Mouse (Mus musculus): ENCODE results near the gene Vmn2r96. TPM values are rescaled to one million over a fixed set of nuclear protein-coding genes. Genes with fewer than 3 reads are reported as not detected.
"Not testable (repeated sequence)": the region's sequence is repeated elsewhere in the genome, so short reads cannot be mapped to it uniquely, and the experiment has no call there.

Vmn2r96 gene
- polyA plus RNA-seq (2012; rRNA removed): 0.06 and 0.07 TPM in 2 replicates

- not testable (repeated sequence) for H3K27me3 ChIP-seq (ENCODE audit: control insufficient read depth, insufficient read depth, low read length); H3K4me3 ChIP-seq (ENCODE audit: control insufficient read depth, insufficient read depth, low read length); H3K4me1 ChIP-seq (replicated peaks; ENCODE audit: control insufficient read depth, insufficient read depth, low read length); DNase-seq; H3K36me3 ChIP-seq (ENCODE audit: control insufficient read depth, insufficient read depth, low read length); H3K27ac ChIP-seq (ENCODE audit: control insufficient read depth, insufficient read depth, low read length)
- WGBS: 96% methylated on average over 1 of the region's 1 CpGs
These were observed at the start of gene Vmn2r96 for GRCm38 (mm10) chr17:18572851-18573250. Gene Vmn2r96 (plus strand): TSS chr17:18573151.

DNA sequence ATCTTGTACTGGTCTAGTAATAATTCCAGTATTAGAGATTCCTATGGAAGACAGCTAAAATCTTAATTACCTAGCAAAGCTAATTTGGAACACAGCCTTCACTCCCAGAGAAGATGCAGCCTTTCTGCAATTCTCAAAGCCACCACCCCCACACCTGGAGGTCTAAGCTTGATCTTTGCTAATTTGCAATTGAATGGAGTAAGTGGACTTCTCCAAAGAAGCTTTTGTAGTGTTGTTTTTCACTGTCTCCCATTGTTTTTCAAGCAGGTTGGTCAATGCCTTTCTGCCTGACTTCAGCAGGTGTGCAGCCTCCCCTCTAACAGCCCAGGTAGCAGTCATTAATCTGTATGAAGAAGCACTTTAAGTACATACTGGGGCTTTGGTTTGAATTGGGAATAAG, 49.6 kb upstream of the Vmn2r96 start:
- Histone ChIP-seq H3K27me3 (ENCODE audit: control insufficient read depth, insufficient read depth, low read length) (no peaks in the 10 kb centered on the region), H3K4me1 (replicated peaks; ENCODE audit: control insufficient read depth, insufficient read depth, low read length) (no peaks in the 10 kb centered on the region), H3K36me3 (ENCODE audit: control insufficient read depth, insufficient read depth, low read length) (no peaks in the 10 kb centered on the region), H3K4me3 (ENCODE audit: control insufficient read depth, insufficient read depth, low read length) (no peak overlapping the region), H3K27ac (ENCODE audit: control insufficient read depth, insufficient read depth, low read length) (no peak overlapping the region)
- DNase-seq: no peak
- TF ChIP-seq CTCF (IDR thresholded peaks at IDR 0.05; ENCODE audit: borderline replicate concordance, control insufficient read depth, extremely low read depth, insufficient read depth, low read length, poor library complexity): no peak
- TF ChIP-seq POLR2A (IDR thresholded peaks at IDR 0.05; ENCODE audit: control insufficient read depth, extremely low read depth, insufficient read depth, low read length, poor library complexity): no peak

GRCm38 (mm10) chr17:18523991-18524390, 49.0 kb upstream of the Vmn2r96 start:
- WGBS: 80% methylated on average over 1 of the region's 1 CpGs
- Histone ChIP-seq H3K4me1 (replicated peaks; ENCODE audit: control insufficient read depth, insufficient read depth, low read length) (no peaks in the 10 kb centered on the region), H3K27ac (ENCODE audit: control insufficient read depth, insufficient read depth, low read length) (no peak overlapping the region), H3K27me3 (ENCODE audit: control insufficient read depth, insufficient read depth, low read length) (no peaks in the 10 kb centered on the region), H3K36me3 (ENCODE audit: control insufficient read depth, insufficient read depth, low read length) (no peaks in the 10 kb centered on the region), H3K4me3 (ENCODE audit: control insufficient read depth, insufficient read depth, low read length) (no peak overlapping the region)
- no peak for DNase-seq
- no peak for TF ChIP-seq POLR2A (IDR thresholded peaks at IDR 0.05; ENCODE audit: control insufficient read depth, extremely low read depth, insufficient read depth, low read length, poor library complexity)
- no peak for TF ChIP-seq CTCF (IDR thresholded peaks at IDR 0.05; ENCODE audit: borderline replicate concordance, control insufficient read depth, extremely low read depth, insufficient read depth, low read length, poor library complexity)

DNA sequence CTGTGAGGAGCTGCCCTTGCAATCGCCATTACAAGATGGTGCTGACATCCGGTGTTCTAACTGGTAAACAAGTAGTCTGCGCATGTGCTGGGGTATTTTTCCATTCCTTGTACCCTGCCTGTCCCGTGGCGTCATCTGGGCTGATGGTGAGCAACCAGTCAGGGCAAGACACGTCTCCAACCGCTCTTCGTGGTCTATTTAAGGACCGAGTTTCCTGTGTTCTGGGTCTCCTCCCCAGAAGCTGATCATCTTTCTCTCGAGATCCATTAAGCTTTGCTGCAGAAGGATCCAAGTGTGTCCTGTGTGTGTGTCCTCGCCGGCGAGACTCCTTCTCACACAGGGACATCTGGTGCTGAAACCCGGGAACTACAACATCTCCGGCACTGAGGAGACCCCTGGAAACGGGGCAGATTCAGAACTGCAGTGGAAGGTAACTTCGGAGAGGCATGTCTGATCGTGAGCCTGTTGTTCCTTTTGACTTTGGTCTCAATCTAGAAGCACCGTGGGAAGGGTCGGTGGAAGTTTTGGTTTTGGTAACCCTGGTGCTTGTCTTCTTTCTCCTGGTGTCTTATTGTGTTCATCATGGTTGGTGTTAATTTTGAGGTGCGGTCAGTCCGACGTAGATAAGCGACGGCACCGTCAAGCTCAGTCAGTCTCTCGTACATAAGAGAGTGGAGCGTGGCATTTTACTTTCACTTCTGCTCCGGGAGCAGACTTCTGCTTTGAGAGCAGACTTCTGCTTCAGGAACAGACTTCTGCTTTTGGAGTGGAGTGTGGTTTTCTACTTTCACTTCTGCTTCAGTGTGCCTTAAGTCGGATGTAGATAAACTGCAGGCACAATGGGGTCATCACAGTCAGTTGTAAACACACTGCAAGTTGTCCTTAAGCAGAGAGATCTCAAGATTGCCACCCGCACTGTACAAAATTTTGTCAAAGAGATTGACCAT, 14.5 kb upstream of the Vmn2r96 start:
- peak; percentile 11 for DNase-seq
- H3K27me3 ChIP-seq (ENCODE audit: control insufficient read depth, insufficient read depth, low read length); H3K36me3 ChIP-seq (ENCODE audit: control insufficient read depth, insufficient read depth, low read length); H3K4me1 ChIP-seq (replicated peaks; ENCODE audit: control insufficient read depth, insufficient read depth, low read length): not testable (repeated sequence)
- Histone ChIP-seq H3K27ac (ENCODE audit: control insufficient read depth, insufficient read depth, low read length) (peak overlapping the region; percentile 92), H3K4me3 (ENCODE audit: control insufficient read depth, insufficient read depth, low read length) (peak overlapping the region; percentile 49)
- 68% methylated on average over 31 of the region's 31 CpGs for WGBS

GRCm38 (mm10) chr17:18566186-18566585, 6.8 kb upstream of the Vmn2r96 start:
- not testable (repeated sequence) for H3K27ac ChIP-seq (ENCODE audit: control insufficient read depth, insufficient read depth, low read length); DNase-seq; H3K27me3 ChIP-seq (ENCODE audit: control insufficient read depth, insufficient read depth, low read length); H3K4me3 ChIP-seq (ENCODE audit: control insufficient read depth, insufficient read depth, low read length); H3K4me1 ChIP-seq (replicated peaks; ENCODE audit: control insufficient read depth, insufficient read depth, low read length); H3K36me3 ChIP-seq (ENCODE audit: control insufficient read depth, insufficient read depth, low read length)
- WGBS: 92% methylated on average over 17 of the region's 17 CpGs

GRCm38 (mm10) chr17:18615151-18615550, 42.2 kb downstream of the Vmn2r96 start:
- not testable (repeated sequence) for H3K27me3 ChIP-seq (ENCODE audit: control insufficient read depth, insufficient read depth, low read length)

GRCm38 (mm10) chr17:18626532-18626931, 53.6 kb downstream of the Vmn2r96 start:
- H3K4me3 ChIP-seq (ENCODE audit: control insufficient read depth, insufficient read depth, low read length): no peak overlapping the region
- H3K27ac ChIP-seq (ENCODE audit: control insufficient read depth, insufficient read depth, low read length): no peak overlapping the region
- no peak for DNase-seq
- no peak for TF ChIP-seq POLR2A (IDR thresholded peaks at IDR 0.05; ENCODE audit: control insufficient read depth, extremely low read depth, insufficient read depth, low read length, poor library complexity)
- no peak for TF ChIP-seq CTCF (IDR thresholded peaks at IDR 0.05; ENCODE audit: borderline replicate concordance, control insufficient read depth, extremely low read depth, insufficient read depth, low read length, poor library complexity)
- no peaks in the 10 kb centered on the region for H3K36me3 ChIP-seq (ENCODE audit: control insufficient read depth, insufficient read depth, low read length)
- no peaks in the 10 kb centered on the region for H3K4me1 ChIP-seq (replicated peaks; ENCODE audit: control insufficient read depth, insufficient read depth, low read length)
- no peaks in the 10 kb centered on the region for H3K27me3 ChIP-seq (ENCODE audit: control insufficient read depth, insufficient read depth, low read length)

More at GRCm38 (mm10) chr17:18615151-18615550, 42.2 kb downstream of the Vmn2r96 start:
- H3K36me3 ChIP-seq (ENCODE audit: control insufficient read depth, insufficient read depth, low read length); H3K4me1 ChIP-seq (replicated peaks; ENCODE audit: control insufficient read depth, insufficient read depth, low read length); H3K27ac ChIP-seq (ENCODE audit: control insufficient read depth, insufficient read depth, low read length); DNase-seq; H3K4me3 ChIP-seq (ENCODE audit: control insufficient read depth, insufficient read depth, low read length): not testable (repeated sequence)
- 83% methylated on average over 6 of the region's 6 CpGs for whole genome bisulfite sequencing

Other genes with a start within 250 kb of the Vmn2r96 start
- not detected in 2 replicates for gene Vmn2r95, start 149.1 kb upstream of the Vmn2r96 start, polyA plus RNA-seq (2012; rRNA removed)